Mouse (Mus musculus): ENCODE data around the gene Emp1.

Emp1 gene

DNA sequence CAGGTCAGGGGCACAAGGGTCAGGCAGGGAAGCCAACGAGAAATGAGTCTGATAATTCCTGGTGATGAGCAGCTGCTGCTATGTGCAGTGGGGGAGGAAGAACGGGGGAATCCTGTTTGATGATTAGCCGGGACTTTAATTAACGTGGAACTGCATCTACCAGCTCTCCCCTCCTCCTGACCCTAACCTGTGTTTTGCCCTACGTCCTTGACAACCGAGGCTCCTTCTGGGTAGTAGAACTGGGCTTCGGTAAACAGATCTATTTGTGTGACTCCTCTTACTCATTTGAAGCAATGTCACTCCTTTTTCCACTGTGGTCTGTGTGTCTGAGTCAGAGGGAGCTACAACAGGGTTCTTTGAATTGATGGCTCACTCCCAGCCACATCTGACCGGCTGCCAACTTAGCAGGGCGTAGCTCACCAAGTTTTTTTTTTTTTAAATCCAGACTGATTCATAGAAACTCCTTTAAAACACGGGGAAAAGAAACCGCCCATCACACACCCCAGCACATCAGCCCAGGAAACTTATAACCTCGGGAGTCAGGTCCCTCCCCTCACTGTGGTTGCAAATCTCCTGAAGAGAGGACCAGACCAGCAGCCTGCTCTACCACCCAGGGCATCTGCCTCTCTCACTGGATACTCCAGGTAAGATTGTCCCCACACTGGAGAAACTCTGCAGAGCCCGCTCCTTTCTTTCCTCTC is at the start of gene Emp1:
TSS of gene Emp1 (plus strand) at position 87 of the 701 bp plus-strand sequence.
- peak; percentile 93 for DNase-seq (ENCODE audit: extremely low read depth, insufficient read length, low spot score)

DNA sequence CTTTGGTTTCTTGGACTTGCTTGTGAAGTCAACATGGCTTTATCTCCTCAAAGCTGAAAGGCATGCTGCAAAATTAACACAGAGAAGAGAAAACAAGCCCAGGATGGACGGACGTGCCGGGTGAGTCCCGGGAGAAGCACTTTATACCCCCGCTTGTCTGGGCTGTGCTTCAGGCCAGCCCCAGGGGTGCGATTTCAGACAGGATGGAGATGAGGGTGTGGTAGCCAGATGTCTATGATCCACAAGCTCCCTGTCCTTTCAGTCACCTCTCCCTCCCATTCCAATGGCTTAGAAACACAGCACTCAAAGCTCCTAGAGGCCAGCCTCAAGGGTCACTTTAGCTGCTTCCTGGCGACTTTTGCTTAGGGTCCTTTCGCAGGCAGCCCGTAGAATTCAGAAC is 48.4 kb upstream of the Emp1 start:
- no peak for DNase-seq (ENCODE audit: extremely low read depth, insufficient read length, low spot score)

DNA sequence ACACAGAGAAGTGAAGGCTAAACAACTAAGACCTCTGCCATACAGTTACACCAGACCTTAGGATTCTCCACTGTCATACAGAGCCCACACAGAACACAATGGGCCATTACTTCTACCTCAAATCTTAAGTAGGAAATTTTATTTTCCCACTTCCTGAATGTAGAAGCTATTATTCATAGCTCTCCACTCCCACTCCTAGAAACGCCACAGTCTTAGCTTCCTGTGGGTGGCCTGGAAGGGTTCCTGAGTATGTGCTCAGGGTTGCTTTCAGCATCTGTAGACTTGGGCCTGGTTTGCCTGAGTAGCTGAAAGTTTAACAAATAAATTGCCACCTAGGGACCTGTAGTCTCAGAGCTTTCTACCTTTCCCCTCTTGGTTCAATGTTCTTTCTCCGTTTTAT is 46.2 kb upstream of the Emp1 start:
- DNase-seq (ENCODE audit: extremely low read depth, insufficient read length, low spot score) = no peak

DNA sequence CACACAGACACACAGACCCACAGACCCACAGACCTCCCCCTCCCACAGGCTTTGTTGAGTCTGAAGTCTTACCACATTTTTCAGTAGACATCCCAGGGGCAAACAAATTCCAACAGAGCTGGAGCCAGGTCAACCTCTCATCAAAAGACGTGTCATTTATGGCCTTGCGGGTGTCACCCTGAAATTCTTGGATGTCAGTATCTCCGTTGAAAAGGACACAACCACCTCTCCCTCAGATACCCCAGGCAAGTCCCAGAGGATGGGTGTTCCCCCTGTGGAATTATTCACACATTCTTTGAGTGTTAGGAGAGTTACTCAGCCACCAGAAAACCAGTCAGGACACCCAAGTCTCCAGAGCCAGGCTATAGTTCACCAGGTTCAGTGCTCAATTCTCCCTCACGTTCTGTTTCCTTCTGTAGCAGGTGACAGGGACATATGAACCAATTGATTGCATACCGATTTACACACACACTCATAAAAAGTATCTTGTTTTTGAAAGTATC is 42.9 kb upstream of the Emp1 start:
- DNase-seq (ENCODE audit: extremely low read depth, insufficient read length, low spot score) = peak; percentile 75

DNA sequence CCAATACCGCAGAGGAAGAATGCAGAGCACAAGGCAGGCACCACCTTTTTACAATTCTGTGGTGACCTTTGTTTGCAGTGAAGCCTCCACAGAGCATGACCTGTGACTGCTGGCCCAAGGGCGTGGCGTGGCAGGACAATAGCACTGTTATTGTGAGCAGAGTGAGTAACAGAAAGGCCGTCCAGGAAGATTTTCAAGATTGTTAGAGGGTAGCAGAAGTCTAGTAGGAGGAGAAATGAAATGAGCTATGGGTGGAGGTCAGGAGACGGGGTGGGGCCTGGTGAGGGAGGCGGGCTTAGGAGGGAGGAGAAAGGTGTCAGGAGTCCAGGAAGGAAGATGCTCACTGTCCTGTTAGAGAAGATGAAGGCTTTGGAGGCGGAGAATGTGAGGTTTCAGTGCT is 39.6 kb upstream of the Emp1 start:
- DNase-seq (ENCODE audit: extremely low read depth, insufficient read length, low spot score) = peak; percentile 92

DNA sequence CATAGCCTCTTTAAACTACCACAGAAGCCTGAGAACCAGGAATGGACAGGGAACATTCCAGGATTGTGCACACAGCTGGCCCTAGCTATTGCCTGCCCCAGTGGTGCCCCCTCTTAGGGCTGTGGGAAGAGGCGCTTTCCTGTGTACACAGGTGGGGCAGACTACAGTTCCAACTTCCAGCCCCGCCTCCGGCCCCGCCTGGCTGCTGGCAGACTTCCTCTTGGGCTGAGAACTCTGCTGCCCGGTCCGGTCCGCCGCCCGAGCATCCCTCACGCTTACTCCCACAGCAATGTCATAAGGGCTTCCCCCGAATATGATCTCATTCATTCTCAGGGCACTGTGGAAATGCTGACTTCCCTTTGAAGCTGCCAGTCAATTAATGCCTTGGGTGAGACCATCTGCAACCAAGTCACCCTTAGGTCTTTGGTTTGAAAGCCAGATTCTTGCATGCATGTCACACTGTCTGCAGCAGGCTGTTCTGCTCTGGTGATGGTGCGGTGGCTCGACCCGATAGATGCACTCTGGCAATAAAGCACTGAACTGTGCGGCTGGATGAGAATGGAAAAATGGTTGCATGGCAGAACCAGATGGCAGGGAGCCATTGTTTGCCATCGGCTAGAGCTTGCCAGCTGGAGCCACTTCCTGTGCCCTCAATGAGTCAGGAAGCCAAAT is 38.9 kb upstream of the Emp1 start:
- DNase-seq (ENCODE audit: extremely low read depth, insufficient read length, low spot score) = peak; percentile 93

DNA sequence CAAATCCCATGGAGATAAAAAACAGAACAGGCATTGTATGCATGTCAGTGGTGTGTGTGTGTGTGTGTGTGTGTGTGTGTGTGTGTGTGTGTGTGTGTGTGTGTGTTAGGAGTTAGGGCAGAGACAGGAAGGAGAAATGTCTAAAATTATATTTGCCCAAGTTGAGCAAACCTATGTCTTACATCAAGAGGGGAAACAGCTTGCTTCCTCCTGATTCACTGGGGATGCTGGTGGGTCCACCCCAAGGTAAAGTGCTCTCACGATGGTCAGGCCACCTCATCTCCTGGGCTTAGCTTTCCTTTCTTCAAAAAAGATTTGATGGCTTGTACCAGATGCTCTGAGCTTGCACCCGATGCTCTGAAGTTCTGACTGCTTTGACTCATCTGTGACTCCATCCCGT is 38.2 kb upstream of the Emp1 start:
- DNase-seq (ENCODE audit: extremely low read depth, insufficient read length, low spot score) = peak; percentile 76

DNA sequence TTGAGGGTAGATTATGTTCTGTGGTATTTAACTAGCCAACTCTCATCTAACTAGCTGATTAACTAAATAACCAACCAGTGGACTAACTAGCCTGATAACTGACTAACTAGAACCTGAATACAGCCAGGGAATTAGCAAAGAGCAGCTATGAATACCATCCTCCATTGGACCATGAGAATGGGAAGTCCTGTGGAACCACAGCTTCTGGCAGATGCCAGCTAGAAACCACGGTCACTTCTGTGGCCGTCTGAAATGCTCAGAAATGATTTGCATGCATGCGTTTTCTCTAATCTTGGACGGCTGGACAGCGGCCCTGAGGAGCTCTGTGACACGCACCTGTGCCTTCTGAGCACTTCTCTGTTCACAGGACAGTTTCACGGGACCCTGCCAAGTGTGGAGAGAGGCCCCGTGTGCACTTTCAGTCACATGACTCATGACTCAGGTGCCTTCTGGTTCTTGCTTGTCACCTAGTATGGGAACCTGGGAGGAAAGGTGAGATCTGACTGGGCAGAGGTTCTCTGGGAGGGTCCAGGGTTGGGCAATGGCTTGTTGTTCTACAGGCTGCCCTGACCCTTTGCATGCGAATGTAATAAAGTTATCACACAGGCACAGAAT is 37.6 kb upstream of the Emp1 start:
- peak; percentile 66 for DNase-seq (ENCODE audit: extremely low read depth, insufficient read length, low spot score)

DNA sequence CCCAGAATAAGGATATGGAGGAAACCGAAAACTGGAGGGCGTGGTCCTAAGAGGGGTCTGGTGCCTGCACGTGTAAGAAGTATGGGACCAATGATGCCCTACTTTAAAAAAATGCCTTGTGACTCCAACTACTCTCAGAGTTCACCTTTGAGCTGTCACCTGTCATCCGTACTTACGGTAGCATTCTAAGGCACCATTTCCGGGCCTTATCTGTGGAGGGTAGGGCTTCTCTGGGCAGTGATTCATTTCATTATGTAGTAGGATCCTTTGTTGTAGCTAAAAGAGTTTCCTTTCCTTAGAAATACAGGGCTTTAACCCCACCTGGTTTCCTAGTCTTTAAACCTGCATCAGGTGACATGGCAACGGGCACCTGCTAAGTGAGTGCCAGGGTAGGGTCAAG is 35.5 kb upstream of the Emp1 start:
- no peak for DNase-seq (ENCODE audit: extremely low read depth, insufficient read length, low spot score)

DNA sequence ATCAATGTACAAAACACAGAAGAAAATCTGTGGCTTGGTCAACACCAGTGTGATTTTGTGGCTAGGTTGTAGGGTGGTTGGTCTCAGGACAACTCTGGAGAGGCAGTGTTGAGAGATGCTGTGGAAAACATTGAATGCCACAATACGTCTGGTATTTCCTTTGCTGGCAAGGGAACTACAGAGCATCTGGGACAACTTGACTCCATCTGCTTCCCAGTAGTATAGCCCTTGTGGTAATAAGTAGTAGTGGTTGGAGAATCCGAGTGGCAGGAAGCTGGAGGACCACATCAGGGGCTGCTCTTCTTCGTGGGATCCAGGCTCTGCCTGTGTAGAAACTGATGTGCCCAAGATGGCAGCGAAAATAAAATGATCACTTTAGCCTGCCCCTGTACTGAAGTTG is 30.4 kb upstream of the Emp1 start:
- peak; percentile 74 for DNase-seq (ENCODE audit: extremely low read depth, insufficient read length, low spot score)

DNA sequence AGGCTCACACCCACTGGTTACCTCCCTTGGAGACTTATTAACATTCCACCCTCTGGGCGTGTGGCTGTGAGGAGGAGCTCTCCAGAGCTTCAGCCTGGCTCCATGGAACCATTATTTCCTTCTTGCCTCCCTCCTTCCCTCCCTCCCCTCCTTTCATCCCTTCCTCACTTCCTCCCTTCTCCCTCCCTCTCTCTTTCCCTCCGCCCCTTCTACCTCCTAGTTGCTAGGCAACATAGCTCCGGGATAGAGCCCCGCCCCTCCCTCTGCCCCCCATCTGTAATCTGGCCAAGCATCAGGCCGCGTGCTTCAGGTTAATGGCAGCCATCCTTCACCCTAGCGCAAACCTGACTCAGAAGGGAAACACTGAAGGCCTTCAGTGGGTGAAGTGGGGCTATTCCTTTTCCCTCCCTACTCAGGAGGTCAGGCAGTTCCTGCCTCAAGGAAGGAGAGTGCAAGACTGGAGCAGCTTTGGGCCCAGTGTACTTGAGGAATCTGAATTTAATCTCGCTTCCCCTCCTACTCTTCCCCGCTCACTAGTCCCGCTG is 29.5 kb upstream of the Emp1 start:
- DNase-seq (ENCODE audit: extremely low read depth, insufficient read length, low spot score) = peak; percentile 46

DNA sequence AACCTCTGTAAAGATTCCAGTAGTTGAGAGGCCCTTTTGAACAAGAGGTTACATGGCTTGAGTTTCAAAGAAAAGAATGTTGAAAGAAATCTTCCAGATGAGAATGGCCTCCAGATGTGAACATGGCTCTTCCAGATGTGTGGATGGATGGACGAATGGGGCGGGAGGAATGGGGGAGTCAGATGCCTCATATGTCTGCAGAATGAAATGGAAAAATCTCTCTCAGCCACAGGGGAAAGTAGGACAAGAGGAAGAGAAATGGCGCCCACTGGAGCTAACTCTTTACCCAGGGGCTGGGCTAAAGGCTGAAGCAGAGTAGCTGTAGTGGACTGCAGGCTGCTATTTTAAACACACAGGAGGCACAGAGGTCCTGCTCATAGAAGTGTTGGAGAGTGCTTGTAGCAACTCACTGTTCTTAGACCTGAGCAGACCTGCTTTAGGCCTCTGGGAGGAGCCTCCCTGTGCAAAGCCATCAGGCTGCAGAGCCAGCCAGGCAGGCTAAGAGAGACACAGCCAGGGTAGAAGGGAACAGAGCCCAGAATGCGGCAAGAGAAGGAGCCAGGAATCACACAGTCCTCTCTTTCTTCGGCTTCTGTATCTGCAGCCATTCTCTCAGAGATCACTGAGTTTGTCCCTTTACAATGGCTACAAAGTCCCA is 28.2 kb upstream of the Emp1 start:
- no peak for DNase-seq (ENCODE audit: extremely low read depth, insufficient read length, low spot score)

DNA sequence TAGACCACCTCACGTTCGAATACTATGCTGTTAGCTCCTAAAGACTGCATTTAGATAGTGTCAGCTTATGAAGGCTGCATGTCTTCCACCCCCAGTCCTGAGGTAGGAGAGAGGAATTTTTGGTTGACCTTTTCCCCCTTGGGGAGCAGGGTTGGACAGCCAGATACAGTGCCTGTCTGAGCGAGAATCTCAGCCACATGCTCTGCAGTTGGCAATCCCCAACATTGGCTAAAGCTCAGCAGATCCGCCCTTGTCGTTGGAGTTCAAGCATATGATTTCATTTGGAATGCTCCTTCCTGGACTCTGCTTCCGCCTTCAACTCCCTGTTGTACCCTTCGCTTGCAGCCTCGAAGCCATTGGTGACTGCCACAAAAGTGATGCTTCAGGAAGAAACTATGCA is 26.0 kb upstream of the Emp1 start:
- no peak for DNase-seq (ENCODE audit: extremely low read depth, insufficient read length, low spot score)

DNA sequence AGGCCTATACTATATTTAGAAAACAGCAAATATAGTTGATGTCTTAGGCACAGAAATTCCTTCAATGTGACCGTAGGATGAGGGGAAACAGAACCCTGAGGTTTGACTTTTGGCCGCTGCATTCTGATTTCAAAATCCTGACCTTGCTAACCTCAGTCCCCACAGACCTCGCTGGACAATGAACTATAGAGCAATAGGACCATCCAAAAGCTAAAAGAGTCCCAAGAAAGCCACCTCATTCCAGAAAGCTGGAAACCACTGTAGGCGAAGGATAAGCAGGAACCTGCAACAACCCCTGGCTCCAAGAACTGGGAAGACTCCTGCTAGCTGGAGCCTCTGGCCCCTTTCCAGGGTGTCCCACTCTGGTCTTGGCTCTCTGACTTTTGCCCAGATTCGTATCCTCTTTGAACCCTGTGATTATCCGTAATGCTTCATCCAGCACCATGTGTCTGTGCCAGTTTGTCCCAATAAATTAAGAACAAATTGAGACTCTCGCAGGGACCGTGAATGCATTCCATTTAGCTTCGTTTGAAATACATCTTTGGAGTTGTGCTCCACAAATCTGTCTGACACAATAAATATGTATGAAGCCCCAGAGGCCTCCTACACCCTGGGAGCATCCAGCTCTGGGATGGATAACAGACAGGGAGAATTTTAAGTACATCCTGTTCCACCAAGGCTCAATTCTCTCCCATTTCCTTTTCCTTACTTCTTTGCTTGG is 21.8 kb upstream of the Emp1 start:
- no peak for DNase-seq (ENCODE audit: extremely low read depth, insufficient read length, low spot score)

DNA sequence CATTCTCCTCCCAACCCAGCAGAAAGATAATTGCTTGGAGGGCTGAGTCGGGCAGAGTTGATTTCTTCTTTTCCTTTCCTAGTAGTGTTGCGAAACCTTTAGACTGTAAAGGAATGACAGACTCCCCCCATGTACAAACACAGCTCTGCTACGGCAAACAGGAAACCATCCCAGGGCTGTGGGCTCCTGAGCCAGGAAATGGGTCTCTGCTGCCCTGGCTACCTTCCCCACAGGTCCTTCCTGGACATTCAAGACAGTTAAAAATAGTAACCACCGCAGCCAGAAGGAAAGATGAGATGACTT is 21.3 kb upstream of the Emp1 start:
- DNase-seq (ENCODE audit: extremely low read depth, insufficient read length, low spot score) = no peak

DNA sequence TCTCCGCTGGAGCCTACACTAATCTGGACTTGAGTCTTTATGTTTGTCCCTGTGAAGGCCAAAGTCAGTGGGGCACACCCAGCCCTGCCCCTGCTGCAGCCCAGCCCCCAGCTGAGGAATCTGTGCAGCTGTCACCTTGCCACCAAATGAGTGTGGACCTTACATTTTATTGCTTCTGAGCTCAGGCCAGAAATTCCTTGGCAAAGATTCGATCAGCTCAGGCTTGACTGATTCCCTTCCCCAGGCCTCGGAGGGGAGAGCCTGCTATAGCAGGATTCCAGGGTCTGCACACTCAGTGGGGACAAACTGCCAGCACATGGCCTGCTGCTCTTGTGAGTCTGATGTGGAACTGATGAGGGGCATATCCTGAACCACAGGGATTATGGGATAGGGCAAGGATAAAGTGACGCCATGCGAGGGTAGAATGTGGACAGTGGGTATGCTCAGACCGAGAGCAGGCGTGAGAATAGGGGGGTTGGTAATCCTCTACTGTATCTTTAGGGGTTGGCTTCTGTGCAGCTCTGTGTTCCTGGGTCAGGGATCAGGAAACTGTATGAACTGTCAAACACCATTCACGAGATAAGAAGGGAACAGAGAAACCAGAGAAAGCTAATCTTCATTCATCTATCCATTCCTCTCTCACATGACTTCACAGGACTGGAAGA is 10.6 kb upstream of the Emp1 start:
- peak; percentile 94 for DNase-seq (ENCODE audit: extremely low read depth, insufficient read length, low spot score)

DNA sequence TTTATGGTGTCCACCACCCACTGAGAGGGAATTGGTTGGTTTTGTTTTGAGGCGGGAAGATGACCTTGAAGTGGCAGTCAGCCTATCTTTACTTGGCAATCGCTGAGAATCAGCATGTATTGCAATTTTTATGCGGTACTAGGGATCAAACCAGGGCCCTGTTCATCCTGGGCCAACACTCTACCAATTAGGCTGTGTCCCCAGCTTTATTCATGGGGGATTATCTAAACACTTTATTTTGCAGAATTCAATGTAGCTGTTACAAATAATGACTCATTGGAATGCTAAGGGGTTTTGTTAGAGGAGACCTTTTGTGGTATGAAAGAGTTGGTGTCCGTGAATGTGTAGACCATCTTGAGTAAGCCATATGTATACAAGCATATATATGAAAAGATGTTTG is 9.8 kb upstream of the Emp1 start:
- DNase-seq (ENCODE audit: extremely low read depth, insufficient read length, low spot score) = no peak

DNA sequence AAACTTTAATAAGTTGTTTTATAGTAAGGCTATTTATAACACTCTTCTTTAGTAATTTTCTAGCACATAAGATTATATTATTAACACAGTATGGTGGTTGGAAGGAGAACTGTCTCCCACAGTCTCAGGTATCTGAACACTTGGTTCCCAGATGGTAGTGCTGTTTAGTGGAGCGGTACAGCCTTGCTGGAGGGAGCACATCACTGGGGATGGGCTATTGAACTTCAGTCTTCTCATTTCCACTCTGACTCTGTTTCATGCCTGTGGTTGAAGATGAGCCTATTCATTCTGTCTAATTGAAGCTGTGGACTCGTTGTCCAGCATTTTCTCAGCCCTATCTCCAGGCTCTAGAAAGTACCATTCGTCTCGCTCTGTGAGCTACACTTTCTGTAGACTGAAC is 7.4 kb upstream of the Emp1 start:
- DNase-seq (ENCODE audit: extremely low read depth, insufficient read length, low spot score) = no peak

DNA sequence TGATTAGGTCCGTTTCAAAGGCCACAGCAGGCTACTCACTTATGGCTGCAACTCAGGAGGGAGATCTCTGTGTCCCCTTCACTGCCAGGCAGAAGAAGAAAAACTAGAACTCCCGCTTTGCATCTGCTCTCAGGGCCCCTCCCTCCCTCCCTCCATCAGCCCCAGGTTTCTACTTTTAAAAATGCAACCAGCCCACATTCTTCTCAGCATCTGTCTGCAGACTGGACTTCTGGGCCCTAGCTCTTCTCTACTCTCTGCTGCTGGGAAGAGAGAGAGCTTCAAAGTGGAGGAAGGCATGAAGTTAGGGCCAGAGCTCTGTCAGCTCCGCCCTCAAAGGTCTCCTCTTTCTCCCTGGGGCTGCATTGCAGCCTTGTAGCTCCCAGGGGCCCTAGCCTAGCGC is 2.0 kb upstream of the Emp1 start:
- DNase-seq (ENCODE audit: extremely low read depth, insufficient read length, low spot score) = no peak

DNA sequence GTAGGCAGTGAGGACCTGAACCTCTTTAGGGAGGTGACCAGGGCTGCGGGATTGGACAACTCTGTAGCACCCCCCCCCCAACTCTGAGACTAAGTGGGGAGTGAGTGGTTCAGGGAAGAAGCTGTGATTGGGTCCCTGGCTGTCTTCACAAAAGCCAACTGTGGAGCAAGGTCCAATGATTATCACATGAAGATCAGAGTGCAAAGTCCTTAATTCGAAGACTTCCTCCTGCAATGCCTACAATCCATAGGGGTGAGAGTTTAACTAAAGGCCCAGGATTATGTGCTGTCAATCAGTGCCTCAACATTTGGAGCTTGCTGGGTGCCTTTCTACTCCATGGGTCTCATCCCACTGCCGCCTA is 267 bp upstream of the Emp1 start:
- DNase-seq (ENCODE audit: extremely low read depth, insufficient read length, low spot score) = no peak
